Mouse (Mus musculus) liver, embryonic 15.5 days (tissue): ENCODE measurements around the gene Slc37a1. TPM values are rescaled to one million over a fixed set of nuclear protein-coding genes. Genes with fewer than 3 reads are reported as not detected.

Source experiments
- ATAC-seq: fragments of 200-750 bp; cut with Nextera tagmentation; 2 replicates; pipeline ENCODE4 v1.8.0; 2017; ENCODE audit warnings: moderate number of reproducible peaks, mild to moderate bottlenecking, moderate library complexity; ENCODE audit not compliant: insufficient read depth
- H3K27ac ChIP-seq: fragments of 300-500 bp; sonication (generic); replicated peaks from 2 replicates; pipeline ENCODE4 v1.5.1; 2015; ENCODE audit warnings: mild to moderate bottlenecking, inconsistent platforms
- H3K27me3 ChIP-seq: fragments of 300-500 bp; sonication (generic); 2 replicates; pipeline ENCODE4 v1.6.1; 2015; ENCODE audit warnings: mild to moderate bottlenecking, inconsistent platforms
- H3K36me3 ChIP-seq: fragments of 300-500 bp; sonication (generic); replicated peaks from 2 replicates; pipeline ENCODE4 v1.6.1; 2015; ENCODE audit warnings: moderate library complexity, mild to moderate bottlenecking, inconsistent platforms
- H3K4me1 ChIP-seq: fragments of 300-500 bp; sonication (generic); replicated peaks from 2 replicates; pipeline ENCODE4 v1.6.1; 2015; ENCODE audit warnings: inconsistent platforms
- H3K4me2 ChIP-seq: fragments of 300-500 bp; sonication (generic); 2 replicates; pipeline ENCODE4 v1.6.1; 2015; ENCODE audit warnings: moderate library complexity, mild to moderate bottlenecking, inconsistent platforms
- H3K4me3 ChIP-seq: fragments of 300-500 bp; sonication (generic); replicated peaks from 2 replicates; pipeline ENCODE4 v1.5.1; 2015; ENCODE audit warnings: mild to moderate bottlenecking, inconsistent platforms
- H3K9ac ChIP-seq: fragments of 300-500 bp; sonication (generic); 2 replicates; pipeline ENCODE4 v1.6.1; 2015; ENCODE audit warnings: moderate library complexity, mild to moderate bottlenecking, inconsistent platforms
- H3K9me3 ChIP-seq: fragments of 300-500 bp; sonication (generic); replicated peaks from 2 replicates; pipeline ENCODE4 v1.6.1; 2016; ENCODE audit warnings: inconsistent platforms
- WGBS: fragments of 180-500 bp; shearing (Covaris S2); methylation state at CpG from one replicate; pipeline ENCODE4 v1.1.7; 2015; ENCODE audit warnings: mixed read lengths; ENCODE audit not compliant: insufficient replicate concordance; 5-methylcytosine and 5-hydroxymethylcytosine counted together
- polyA plus RNA-seq: library from polyadenylated mRNA; unstranded; fragments of >200 nt; fragmentation: Nextera tagmentation; extraction: Ambion mirVana; gene quantifications from 2 replicates; pipeline ENCODE4 v1.2.1, GENCODE M21; 2015

Slc37a1 gene
- polyA plus RNA-seq, 1 experiment from 2014 or later, result 2.9 TPM

DNA sequence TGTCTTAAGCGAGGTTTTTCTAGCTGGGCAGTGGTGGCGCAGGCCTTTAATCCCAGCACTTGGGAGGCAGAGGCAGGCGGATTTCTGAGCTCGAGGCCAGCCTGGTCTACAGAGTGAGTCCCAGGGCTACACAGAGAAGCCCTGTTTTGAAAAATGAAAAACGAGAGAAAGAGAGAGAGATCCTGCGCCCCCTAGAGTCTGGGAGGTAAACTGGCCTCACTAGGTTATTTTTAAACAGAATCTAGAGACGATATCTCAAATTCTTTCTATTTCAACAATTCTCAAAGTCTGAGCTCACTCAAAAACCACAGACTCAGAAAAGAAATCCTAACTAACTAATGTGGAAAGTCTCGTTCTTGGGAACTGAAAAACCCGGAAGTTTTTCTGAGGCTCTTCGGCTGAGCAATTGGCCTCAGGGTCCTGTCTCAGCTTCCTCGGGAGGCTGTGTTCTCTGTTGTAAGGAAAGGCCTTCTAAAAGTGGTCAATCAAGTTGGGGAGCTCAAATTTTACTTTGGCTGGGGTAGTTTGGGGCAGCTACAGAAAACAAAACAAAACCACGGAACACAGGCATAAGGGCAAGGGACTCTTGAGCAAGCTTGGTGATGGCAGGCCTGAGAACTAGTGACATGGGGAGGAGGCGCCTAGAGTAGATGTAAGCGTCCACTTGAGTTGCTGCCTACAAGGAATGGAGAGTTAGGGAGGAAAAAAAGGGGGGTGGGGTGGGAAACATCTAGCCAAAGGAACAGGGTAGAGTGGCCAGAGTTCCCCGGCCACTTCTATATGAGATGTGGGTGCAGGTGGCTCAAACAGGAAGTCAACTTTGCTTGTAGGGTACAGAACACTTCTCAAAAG is 8.0 kb downstream of the Slc37a1 start:
- Histone ChIP-seq H3K27me3 (peaks cover 10% of the 10 kb centered on the region; the same call in 1 of the 2 replicates), H3K27ac (peak overlapping the region; percentile 48; the same call in 1 of the 2 replicates), H3K4me2 (peak overlapping the region; percentile 88), H3K9ac (no peak overlapping the region), H3K9me3 (no peaks in the 10 kb centered on the region), H3K4me3 (peak overlapping the region; percentile 65), H3K4me1 (peaks cover 36% of the 10 kb centered on the region), H3K36me3 (no peaks in the 10 kb centered on the region)
- no peak for ATAC-seq
- WGBS, result 57% methylated on average over 15 of the region's 15 CpGs

DNA sequence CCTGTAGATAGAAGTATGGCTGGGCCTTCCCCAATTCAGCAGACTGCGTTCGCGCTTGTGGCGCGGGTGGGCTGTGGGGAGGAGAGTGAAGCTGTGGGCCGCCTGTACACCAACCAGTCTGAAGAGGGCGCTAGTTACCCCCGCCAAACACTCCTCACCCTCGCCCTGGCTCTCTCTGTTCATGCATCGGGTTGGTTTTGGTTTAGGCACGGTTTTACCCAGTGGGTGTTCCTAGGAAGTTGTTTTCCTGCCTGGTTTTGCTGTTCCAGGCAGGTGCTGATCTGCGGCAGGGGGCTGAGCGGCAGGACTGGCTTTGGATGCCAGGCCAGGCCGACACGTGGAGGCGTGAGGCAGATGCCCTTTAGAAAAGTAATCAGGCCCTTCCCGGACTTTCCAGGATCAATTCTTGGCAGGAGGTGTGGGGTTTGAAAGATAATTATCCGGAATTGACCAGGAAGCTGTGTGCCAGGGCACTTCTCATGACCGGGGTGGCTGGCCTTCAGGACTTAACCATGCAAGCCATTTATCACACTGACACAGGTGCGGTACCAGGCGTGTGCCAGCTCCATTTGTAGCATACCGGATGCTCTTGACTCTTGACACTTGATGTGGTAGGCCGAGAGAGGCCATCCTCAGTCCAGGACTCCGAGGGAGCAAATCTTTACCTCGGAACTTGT is 8.8 kb downstream of the Slc37a1 start:
- WGBS, result 9% methylated on average over 25 of the region's 25 CpGs
- Histone ChIP-seq H3K27me3 (peaks cover 10% of the 10 kb centered on the region; the same call in 1 of the 2 replicates), H3K36me3 (no peaks in the 10 kb centered on the region), H3K9ac (peak overlapping the region; percentile 52; the same call in 1 of the 2 replicates), H3K9me3 (no peaks in the 10 kb centered on the region), H3K4me2 (peak overlapping the region; percentile 88), H3K27ac (peak overlapping the region; percentile 48; the same call in 1 of the 2 replicates), H3K4me3 (peak overlapping the region; percentile 65), H3K4me1 (peaks cover 36% of the 10 kb centered on the region)
- ATAC-seq, result peak; percentile 26; the same call in 1 of the 2 replicates

DNA sequence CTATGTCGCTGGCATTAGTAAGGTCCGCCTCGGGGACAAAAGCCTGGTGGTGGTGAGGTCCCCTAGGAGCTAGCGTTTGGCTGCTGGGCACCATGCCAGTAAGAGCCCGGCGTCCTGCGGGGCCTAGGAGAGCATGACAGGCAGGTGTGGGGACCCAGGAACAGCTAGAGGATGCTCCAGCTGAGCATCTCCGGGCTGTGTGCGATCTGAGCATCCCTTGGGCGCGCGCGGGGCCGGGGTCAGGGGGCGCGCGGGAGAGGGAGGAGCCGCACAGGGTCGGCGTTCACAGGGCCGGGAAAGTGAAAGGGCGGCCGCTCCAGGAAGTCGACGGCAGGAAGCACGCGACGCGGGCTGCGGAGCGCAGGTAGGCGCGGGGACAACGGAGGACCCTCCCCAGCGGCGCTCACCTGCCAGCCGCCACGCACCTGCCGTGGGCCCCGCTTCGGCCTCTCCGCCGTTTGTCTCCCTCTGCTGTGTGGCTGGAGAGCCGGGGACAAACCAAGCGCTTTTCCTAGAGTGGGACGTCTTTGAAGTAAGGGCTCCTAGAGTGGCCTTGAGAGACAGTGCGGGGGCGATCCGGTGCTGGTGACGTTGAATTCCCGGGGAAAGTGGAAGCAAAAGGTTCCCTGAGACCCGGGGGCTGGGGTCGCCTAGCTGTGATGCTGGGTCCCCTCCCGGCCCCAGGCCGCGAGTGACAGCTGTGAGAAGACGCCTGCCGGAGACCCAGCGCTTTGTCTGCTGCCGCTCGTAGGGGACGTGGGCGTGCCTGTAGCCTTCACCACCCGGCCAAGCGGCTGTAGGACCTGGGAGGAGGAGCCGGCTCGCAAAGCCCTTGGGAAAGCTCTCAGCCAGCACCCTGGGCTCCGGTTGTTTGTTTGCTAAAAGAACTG is 9.5 kb downstream of the Slc37a1 start:
- WGBS, result under 1% methylated on average over 67 of the region's 68 CpGs
- H3K4me3 ChIP-seq, result peak overlapping the region; percentile 65
- peak overlapping the region; percentile 88 for H3K4me2 ChIP-seq
- no peaks in the 10 kb centered on the region for H3K36me3 ChIP-seq
- peak overlapping the region; percentile 52 for H3K9ac ChIP-seq
- peak; percentile 62 for ATAC-seq
- H3K9me3 ChIP-seq, result no peaks in the 10 kb centered on the region
- H3K4me1 ChIP-seq, result peaks cover 36% of the 10 kb centered on the region
- 0 out of 2 replicates have a peak overlapping the region, but pooled peaks have one; percentile 48 for H3K27ac ChIP-seq
- H3K27me3 ChIP-seq, result peaks cover 10% of the 10 kb centered on the region; the same call in 1 of the 2 replicates

DNA sequence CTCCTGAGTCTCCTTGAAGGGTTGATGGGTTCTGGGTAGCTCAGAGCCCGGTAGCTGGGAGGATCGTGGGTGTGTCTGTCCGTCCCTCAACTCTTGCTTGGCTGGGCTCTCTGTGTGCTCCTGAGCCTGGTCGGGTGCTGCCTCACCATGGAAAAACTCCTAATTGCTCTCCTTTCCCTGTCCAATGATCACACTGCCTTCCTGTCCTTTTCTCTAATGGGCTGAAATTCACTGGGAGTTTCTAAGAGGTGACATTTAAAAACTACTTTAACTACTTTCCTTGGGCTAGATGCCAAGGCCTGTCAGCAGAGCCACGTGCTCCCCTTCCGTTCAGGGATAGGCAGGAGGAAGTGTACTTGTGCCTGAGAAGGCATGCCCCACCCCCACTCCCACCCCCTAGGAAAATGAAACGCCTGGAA is 10.9 kb downstream of the Slc37a1 start:
- H3K9ac ChIP-seq, result no peak overlapping the region
- 0 out of 2 replicates have a peak overlapping the region, but pooled peaks have one; percentile 9 for H3K27ac ChIP-seq
- H3K4me1 ChIP-seq, result peaks cover 36% of the 10 kb centered on the region
- WGBS, result 5% methylated on average over 7 of the region's 7 CpGs
- no peak for ATAC-seq
- H3K4me3 ChIP-seq, result peak overlapping the region; percentile 65
- H3K4me2 ChIP-seq, result peak overlapping the region; percentile 88
- no peaks in the 10 kb centered on the region for H3K36me3 ChIP-seq
- H3K27me3 ChIP-seq, result peaks cover 10% of the 10 kb centered on the region; the same call in 1 of the 2 replicates
- H3K9me3 ChIP-seq, result no peaks in the 10 kb centered on the region

DNA sequence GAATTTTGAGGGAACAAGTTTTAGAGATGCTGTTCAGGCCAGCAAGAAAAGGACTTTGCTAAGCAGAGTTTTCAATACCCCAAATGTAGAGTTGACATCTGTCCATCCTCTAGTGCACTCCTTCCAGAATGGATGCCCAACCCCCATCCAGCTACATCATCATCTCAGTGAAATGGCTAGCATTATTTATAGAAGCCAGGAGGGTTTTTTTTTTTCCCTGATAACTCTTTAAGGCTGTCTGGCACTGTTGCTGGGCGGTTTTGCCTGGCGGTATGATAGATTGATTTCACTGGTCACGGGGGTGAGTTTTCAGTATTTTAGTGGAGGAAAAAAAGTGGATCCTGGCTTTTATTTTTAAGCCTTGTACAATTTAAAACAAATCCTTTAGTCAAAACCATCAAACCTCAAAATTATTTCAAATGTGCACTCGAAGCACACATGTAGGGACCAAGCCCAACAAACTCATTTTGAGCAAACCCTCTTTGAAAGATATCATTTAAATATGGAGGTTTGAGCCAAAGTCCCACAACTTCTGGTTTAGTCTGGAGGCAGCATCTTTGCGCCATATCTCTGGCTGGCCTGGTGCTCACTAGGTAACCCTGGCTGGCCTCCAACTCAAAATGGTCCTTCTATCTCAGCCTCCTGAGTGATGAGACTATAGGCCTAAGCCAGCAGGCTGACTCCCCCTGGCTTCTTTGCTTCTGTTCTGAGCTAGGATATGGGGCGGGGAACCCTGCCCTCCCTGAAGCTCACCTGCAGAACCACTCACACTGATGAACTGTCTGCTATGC is 12.0 kb downstream of the Slc37a1 start:
- no peak for ATAC-seq
- H3K27me3 ChIP-seq, result peaks cover 10% of the 10 kb centered on the region; the same call in 1 of the 2 replicates
- no peak overlapping the region for H3K9ac ChIP-seq
- H3K4me3 ChIP-seq, result no peak overlapping the region
- H3K27ac ChIP-seq, result no peak overlapping the region
- H3K9me3 ChIP-seq, result no peaks in the 10 kb centered on the region
- WGBS, result 62% methylated on average over 6 of the region's 6 CpGs
- H3K36me3 ChIP-seq, result no peaks in the 10 kb centered on the region
- H3K4me1 ChIP-seq, result peaks cover 36% of the 10 kb centered on the region
- no peak overlapping the region for H3K4me2 ChIP-seq

DNA sequence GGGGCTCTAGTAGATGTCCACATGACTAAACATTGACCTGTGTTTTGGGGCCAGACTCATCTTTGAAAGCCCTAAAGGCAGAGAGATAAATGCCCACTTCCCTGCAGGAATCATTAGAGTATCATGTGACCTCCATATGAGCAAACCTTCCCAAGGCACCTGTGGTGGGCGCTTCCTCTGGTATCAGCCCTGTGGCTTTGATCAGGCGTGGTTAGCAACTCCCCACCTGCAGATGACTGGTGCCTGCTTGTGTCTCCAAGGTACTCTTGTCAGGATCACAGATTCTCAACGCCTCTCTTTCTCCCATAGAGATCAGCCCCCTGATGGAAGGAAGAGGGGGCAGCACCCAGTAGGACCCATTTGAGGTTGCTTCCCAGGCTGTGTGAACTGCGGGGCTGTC is 13.4 kb downstream of the Slc37a1 start:
- no peaks in the 10 kb centered on the region for H3K9me3 ChIP-seq
- no peak overlapping the region for H3K4me2 ChIP-seq
- no peak overlapping the region for H3K4me3 ChIP-seq
- no peak for ATAC-seq
- no peaks in the 10 kb centered on the region for H3K36me3 ChIP-seq
- H3K4me1 ChIP-seq, result peaks cover 39% of the 10 kb centered on the region
- no peak overlapping the region for H3K27ac ChIP-seq
- peaks cover 10% of the 10 kb centered on the region; the same call in 1 of the 2 replicates for H3K27me3 ChIP-seq
- WGBS, result 62% methylated on average over 4 of the region's 4 CpGs
- H3K9ac ChIP-seq, result no peak overlapping the region

DNA sequence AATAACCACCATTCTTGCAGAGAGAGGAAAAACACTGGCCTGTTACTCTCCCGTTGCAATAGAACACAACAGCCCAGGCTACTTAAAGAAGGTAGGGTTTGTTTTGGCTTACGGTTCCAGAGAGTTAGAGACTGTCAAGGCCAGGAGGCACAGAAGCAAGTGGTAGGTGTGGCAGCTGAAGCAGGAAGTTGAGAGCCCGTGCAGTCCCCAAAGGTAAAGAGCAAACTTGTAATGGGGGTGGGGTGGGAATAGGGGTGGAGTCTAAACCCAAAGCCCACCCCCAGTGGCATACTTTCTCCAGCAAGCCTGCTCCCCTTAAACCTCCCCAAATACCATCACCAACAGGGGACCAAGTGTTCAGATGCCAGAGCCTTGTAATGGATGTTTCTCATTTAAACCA is 14.1 kb downstream of the Slc37a1 start:
- WGBS, result 65% methylated on average over 3 of the region's 3 CpGs
- no peak for ATAC-seq

DNA sequence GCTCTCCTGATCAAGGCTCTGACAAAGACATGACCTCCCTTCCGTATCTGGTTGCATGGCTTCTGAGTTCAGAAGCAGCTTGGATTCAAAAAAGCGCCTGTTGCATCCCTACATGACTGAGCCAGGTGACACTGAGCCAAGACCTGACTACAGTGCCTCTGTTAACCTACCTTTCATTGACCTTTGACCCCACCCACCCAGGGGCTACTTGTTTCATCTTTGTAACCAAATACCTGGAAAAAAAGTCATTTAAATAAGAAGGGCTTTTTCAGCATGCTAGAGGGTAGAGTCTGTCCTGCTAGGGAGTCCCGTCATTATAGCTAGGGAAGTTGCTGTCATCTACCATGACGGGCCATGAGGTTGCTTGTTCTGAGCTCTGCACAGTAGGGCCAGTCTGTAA is 16.8 kb downstream of the Slc37a1 start:
- no peak overlapping the region for H3K27ac ChIP-seq
- WGBS, result 80% methylated on average over 4 of the region's 4 CpGs
- H3K9ac ChIP-seq, result no peak overlapping the region
- no peaks in the 10 kb centered on the region for H3K27me3 ChIP-seq
- H3K9me3 ChIP-seq, result no peaks in the 10 kb centered on the region
- no peak overlapping the region for H3K4me3 ChIP-seq
- no peaks in the 10 kb centered on the region for H3K36me3 ChIP-seq
- ATAC-seq, result no peak
- H3K4me1 ChIP-seq, result peaks cover 29% of the 10 kb centered on the region
- no peak overlapping the region for H3K4me2 ChIP-seq

More for the DNA sequence above, 14.1 kb downstream of the Slc37a1 start:
- Histone ChIP-seq H3K36me3 (no peaks in the 10 kb centered on the region), H3K27me3 (peaks cover 7% of the 10 kb centered on the region; the same call in 1 of the 2 replicates), H3K4me1 (peaks cover 39% of the 10 kb centered on the region), H3K9ac (no peak overlapping the region), H3K9me3 (no peaks in the 10 kb centered on the region), H3K4me3 (no peak overlapping the region), H3K4me2 (no peak overlapping the region), H3K27ac (no peak overlapping the region)

DNA sequence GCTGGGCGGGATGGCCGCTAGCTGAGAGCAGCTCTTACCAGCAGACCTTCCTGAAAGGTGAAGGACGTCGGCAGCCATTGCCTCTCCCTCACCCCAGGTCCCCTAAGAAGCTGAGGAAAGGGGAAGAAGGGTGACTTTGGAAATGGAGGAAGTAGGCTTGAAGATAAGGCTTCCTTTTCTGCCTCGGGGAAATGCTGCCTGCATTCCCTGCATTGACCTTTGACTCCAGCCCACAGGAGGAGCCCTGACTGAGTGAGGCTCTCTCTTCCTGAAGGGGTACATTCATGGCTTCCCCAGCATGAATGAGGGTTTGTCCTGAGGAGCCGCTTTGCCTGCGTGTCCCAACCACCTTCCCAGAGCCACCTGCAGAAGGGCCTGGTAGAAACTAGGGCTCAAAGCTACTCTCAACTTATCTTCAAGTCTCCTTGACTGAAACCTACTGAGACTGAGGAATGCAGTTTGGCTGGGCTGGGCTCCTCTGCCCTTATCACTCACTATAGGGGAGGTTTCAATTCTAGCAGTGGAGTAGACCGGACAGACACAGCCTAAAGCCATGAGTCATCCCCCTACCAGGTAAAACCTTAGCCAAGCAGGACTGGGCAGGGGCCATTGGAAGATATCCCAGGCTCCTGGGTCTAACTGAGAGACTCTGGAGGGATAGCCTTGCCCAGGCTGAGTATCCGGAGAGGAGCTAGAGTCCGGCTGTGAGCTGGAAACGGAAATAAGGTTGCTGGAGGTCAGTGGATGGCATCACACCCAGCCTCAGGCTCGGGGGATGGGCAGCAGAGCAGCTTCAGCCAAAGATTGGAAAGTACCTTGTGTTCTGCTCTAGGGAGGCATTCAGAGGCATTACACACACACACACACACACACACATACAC is 18.5 kb downstream of the Slc37a1 start:
- no peaks in the 10 kb centered on the region for H3K27me3 ChIP-seq
- WGBS, result 31% methylated on average over 12 of the region's 12 CpGs
- peak; percentile 52 for ATAC-seq
- no peak overlapping the region for H3K4me3 ChIP-seq
- H3K27ac ChIP-seq, result peak overlapping the region; percentile 53
- no peak overlapping the region for H3K9ac ChIP-seq
- H3K4me2 ChIP-seq, result peak overlapping the region; percentile 42
- H3K9me3 ChIP-seq, result no peaks in the 10 kb centered on the region
- peaks cover 29% of the 10 kb centered on the region for H3K4me1 ChIP-seq
- no peaks in the 10 kb centered on the region for H3K36me3 ChIP-seq
